Mouse (Mus musculus): ENCODE data around the gene Zfp967.
"Not testable (repeated sequence)": the region's sequence is repeated elsewhere in the genome, so short reads cannot be mapped to it uniquely, and the experiment has no call there.

Gene Zfp967

DNA sequence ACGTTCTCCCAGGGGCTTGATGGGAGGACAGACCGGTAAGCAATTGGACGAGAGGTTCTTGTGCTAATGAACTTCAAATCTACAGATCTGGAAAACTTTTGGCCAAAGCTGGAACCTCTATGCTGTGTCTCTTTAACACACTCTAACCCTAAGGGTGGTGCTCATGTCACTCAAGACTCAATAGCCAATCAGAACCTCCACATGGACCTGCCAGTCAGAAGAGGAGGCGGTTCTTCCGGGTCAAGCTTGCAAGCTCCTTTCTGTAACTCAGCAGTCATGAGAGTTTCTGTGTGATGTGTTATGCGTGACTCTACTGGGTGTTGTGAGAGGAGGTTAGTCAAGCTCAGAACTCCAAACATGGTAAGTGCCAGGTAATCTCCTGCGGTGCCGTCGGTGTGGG lies at the start of gene Zfp967:
Gene Zfp967 (plus strand): TSS at position 301 of the 400 bp plus-strand sequence.
- not testable (repeated sequence) for DNase-seq (ENCODE audit: low spot score)

DNA sequence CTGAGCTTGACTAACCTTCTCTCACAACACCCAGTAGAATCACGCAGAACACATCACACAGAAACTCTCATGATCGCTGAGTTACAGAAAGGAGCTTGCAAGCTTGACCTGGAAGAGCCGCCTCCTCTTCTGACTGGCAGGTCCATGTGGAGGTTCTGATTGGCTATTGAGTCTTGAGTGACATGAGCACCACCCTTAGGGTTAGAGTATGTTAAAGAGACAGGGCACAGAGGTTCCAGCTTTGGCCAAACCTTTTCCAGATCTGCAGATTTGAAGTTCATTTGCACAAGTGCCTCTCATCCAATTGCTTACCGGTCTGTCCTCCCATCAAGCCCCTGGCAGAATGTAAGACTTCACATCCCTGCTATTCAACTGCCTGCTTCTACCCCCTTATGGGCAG lies 34.2 kb upstream of the Zfp967 start, which contains the start of gene Gm14434:
Gene Gm14434 (minus strand): TSS at position 101 of the 400 bp plus-strand sequence.
- not testable (repeated sequence) for DNase-seq (ENCODE audit: low spot score)

Data from adipocyte (in vitro differentiated cells).